Mouse (Mus musculus) embryonic facial prominence, embryonic 10.5 days (tissue): Measurements from ENCODE around the gene Ngly1. TPM values are rescaled to one million over a fixed set of nuclear protein-coding genes. Genes with fewer than 3 reads are reported as not detected.
A peak's percentile ranks its signal among the peaks of the same experiment; 100 is the strongest.

Experiments used
- DNase-seq: peaks from one replicate; pipeline ENCODE4 v3.0.0-alpha.2; 2017; ENCODE audit warnings: low spot score
- H3K27ac ChIP-seq: fragments of 300-500 bp; sonication (generic); replicated peaks from 2 replicates; pipeline ENCODE4 v1.5.1; 2016; ENCODE audit warnings: mild to moderate bottlenecking
- H3K27me3 ChIP-seq: fragments of 300-500 bp; sonication (generic); replicated peaks from 2 replicates; pipeline ENCODE4 v1.6.1; 2016; ENCODE audit warnings: low read depth, mild to moderate bottlenecking; ENCODE audit not compliant: poor library complexity, severe bottlenecking
- H3K36me3 ChIP-seq: fragments of 300-500 bp; sonication (generic); replicated peaks from 2 replicates; pipeline ENCODE4 v1.6.1; 2016; ENCODE audit warnings: mild to moderate bottlenecking, moderate library complexity
- H3K4me1 ChIP-seq: fragments of 300-500 bp; sonication (generic); 2 replicates; pipeline ENCODE4 v1.6.1; 2016
- H3K4me3 ChIP-seq: fragments of 300-500 bp; sonication (generic); 2 replicates; pipeline ENCODE4 v1.5.1; 2016; ENCODE audit warnings: mild to moderate bottlenecking, moderate library complexity
- H3K9me3 ChIP-seq: fragments of 300-500 bp; sonication (generic); 2 replicates; pipeline ENCODE4 v1.6.1; 2016; ENCODE audit warnings: mild to moderate bottlenecking
- WGBS: fragments of 180-500 bp; shearing (Covaris S2); methylation state at CpG from one replicate; pipeline ENCODE4 v1.1.7; 2016; 5-methylcytosine and 5-hydroxymethylcytosine counted together
- polyA plus RNA-seq: library from polyadenylated mRNA; unstranded; fragments of >200 nt; fragmentation: Nextera tagmentation; extraction: Ambion mirVana; gene quantifications from 2 replicates; pipeline ENCODE4 v1.2.1, GENCODE M21; 2016

The Ngly1 gene
- 14.5 and 18.7 TPM in 2 replicates for polyA plus RNA-seq

GRCm38 (mm10) chr14:16249171-16249874 is at the start of gene Ngly1, which contains the start of gene Oxsm:
TSS of gene Ngly1 (plus strand) at chr14:16249280.
TSS of gene Oxsm (minus strand) at chr14:16249808.
- Histone ChIP-seq H3K27me3 (no peaks in the 10 kb centered on the region), H3K36me3 (no peaks in the 10 kb centered on the region), H3K9me3 (no peaks in the 10 kb centered on the region), H3K4me1 (peaks cover 10% of the 10 kb centered on the region), H3K4me3 (peak within 1 kb of the TSS; percentile 76), H3K27ac (peak within 1 kb of the TSS; percentile 98)
- under 1% methylated on average over 65 of the region's 65 CpGs for WGBS
- peak; percentile 92 for DNase-seq

DNA sequence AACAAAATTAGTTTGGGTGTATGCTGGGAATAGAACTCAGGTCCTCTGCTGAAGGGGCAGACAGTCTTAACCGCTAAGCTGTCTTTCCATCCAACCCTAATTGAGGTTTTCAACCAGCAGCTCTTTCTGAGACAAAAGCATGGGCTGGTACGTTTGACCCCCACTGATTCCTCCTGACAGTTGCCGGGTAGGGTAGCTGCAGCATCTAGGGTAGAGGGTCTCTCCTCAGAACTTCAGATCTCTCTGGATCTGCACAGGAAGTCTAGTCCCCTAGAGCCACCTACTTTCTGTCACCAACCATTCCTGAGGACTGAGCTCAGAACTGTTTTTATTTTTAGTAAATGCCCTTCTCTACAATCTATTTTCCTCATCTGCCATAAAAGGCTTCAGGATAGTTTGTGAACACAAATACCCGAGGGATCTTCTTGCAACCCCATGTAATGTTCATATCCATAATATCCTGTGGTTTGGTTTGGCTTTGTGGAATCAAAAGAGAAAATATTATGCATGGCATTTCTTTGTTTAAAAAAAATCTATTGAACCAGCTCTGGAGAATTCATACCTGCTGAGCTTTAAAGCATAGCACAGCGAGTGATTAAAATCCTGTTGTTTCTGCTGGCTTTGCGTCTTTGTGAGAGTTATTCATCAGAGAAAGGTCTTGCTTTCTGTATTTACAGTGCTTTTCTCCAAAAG is 48.7 kb upstream of the Ngly1 start:
- Histone ChIP-seq H3K4me1 (peaks cover 11% of the 10 kb centered on the region), H3K9me3 (no peaks in the 10 kb centered on the region), H3K4me3 (no peak overlapping the region), H3K27ac (no peak overlapping the region), H3K27me3 (no peaks in the 10 kb centered on the region), H3K36me3 (no peaks in the 10 kb centered on the region)
- DNase-seq, result no peak
- 35% methylated on average over 6 of the region's 6 CpGs for WGBS

- 33% methylated on average over 8 of the region's 8 CpGs for WGBS
- Histone ChIP-seq H3K9me3 (no peaks in the 10 kb centered on the region), H3K4me1 (peaks cover 11% of the 10 kb centered on the region), H3K27me3 (no peaks in the 10 kb centered on the region), H3K27ac (no peak overlapping the region), H3K4me3 (no peak overlapping the region), H3K36me3 (no peaks in the 10 kb centered on the region)
- peak; percentile 39 for DNase-seq
Observed at GRCm38 (mm10) chr14:16200969-16201638, 48.0 kb upstream of the Ngly1 start.

- no peak overlapping the region for H3K27ac ChIP-seq
Observed at GRCm38 (mm10) chr14:16201673-16202072, 47.4 kb upstream of the Ngly1 start.

DNA sequence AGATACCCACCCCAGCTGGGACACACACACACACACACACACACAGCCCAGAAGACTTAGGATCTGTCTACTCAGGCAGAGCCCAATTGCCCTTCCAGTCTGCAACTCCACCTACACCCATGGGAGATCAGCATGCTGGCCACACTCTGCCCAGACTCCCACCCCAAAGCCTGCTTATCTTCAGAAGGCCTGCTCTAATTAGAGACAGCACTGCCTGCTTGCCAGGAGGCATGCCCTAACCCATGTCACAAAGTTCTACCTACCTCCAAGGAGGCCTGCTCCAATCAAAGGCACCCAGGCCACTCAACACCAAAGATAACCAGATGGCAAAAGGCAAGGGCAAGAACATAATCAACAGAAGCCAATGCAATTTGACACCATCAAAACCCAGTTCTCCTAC is 41.4 kb upstream of the Ngly1 start:
- no peaks in the 10 kb centered on the region for H3K27me3 ChIP-seq
- DNase-seq, result no peak
- H3K9me3 ChIP-seq, result no peaks in the 10 kb centered on the region
- no peaks in the 10 kb centered on the region for H3K4me1 ChIP-seq
- H3K4me3 ChIP-seq, result no peak overlapping the region
- no peaks in the 10 kb centered on the region for H3K36me3 ChIP-seq
- H3K27ac ChIP-seq, result no peak overlapping the region

More at GRCm38 (mm10) chr14:16201673-16202072, 47.4 kb upstream of the Ngly1 start:
- peaks cover 11% of the 10 kb centered on the region for H3K4me1 ChIP-seq
- no peaks in the 10 kb centered on the region for H3K9me3 ChIP-seq
- whole genome bisulfite sequencing, result 53% methylated on average over 3 of the region's 3 CpGs
- no peaks in the 10 kb centered on the region for H3K36me3 ChIP-seq
- no peak overlapping the region for H3K4me3 ChIP-seq
- no peak for DNase-seq
- no peaks in the 10 kb centered on the region for H3K27me3 ChIP-seq

- no peaks in the 10 kb centered on the region for H3K4me1 ChIP-seq
- no peak for DNase-seq
- no peak overlapping the region for H3K4me3 ChIP-seq
- no peaks in the 10 kb centered on the region for H3K9me3 ChIP-seq
- H3K36me3 ChIP-seq, result no peaks in the 10 kb centered on the region
- H3K27ac ChIP-seq, result no peak overlapping the region
- WGBS, result 50% methylated on average over 2 of the region's 2 CpGs
- no peaks in the 10 kb centered on the region for H3K27me3 ChIP-seq
Observed at GRCm38 (mm10) chr14:16219015-16219414, 30.1 kb upstream of the Ngly1 start.

DNA sequence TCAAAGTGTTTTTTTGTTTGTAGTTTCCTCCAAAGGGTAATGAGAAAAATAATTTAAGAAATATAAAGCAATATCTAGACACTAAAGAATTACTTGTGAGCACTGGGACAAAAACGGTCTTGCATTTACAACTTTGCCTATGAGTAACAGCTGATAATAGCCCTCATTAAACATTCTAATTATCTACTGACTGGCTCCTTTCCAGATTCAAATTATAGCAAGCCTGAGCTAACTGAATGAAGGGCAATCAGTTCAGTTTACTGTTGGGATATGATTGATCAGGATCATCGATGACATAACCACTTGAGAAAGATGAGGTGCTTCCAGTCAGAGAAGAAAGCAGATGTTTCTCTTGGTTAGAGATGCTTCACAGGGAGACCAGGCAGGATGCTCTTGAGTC is 19.7 kb upstream of the Ngly1 start:
- no peaks in the 10 kb centered on the region for H3K4me1 ChIP-seq
- H3K9me3 ChIP-seq, result no peaks in the 10 kb centered on the region
- no peak overlapping the region for H3K27ac ChIP-seq
- DNase-seq, result no peak
- no peak overlapping the region for H3K4me3 ChIP-seq
- no peaks in the 10 kb centered on the region for H3K27me3 ChIP-seq
- WGBS, result 83% methylated on average over 2 of the region's 2 CpGs
- no peaks in the 10 kb centered on the region for H3K36me3 ChIP-seq

DNA sequence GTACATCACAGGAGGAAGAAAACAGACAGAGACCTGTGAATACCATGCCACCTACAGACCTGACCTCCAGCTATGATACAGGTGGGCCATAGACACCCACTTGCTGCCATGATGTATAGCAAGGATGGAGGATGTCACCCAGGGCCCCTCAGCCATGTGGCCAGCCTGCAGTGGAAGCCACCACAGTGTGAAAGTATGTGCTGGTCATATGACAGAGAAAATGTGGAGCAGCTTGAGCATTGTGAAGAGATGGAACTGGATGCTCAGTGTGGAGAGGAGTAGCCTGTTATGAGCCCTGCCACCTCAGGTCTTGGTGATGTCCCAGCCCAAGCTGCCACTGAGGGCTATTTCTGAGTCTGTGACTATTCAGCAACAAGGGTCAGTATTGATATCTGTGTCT is 18.5 kb upstream of the Ngly1 start:
- no peak overlapping the region for H3K27ac ChIP-seq
- H3K9me3 ChIP-seq, result no peaks in the 10 kb centered on the region
- H3K4me3 ChIP-seq, result no peak overlapping the region

GRCm38 (mm10) chr14:16233515-16233914 is 15.6 kb upstream of the Ngly1 start:
- Histone ChIP-seq H3K27me3 (no peaks in the 10 kb centered on the region), H3K36me3 (no peaks in the 10 kb centered on the region), H3K4me3 (no peak overlapping the region), H3K9me3 (peaks cover 8% of the 10 kb centered on the region; the same call in 1 of the 2 replicates), H3K27ac (no peak overlapping the region), H3K4me1 (no peaks in the 10 kb centered on the region)
- no peak for DNase-seq
- WGBS, result 57% methylated on average over 1 of the region's 1 CpGs

More for the DNA sequence above, 18.5 kb upstream of the Ngly1 start:
- H3K36me3 ChIP-seq, result no peaks in the 10 kb centered on the region
- no peak for DNase-seq
- no peaks in the 10 kb centered on the region for H3K4me1 ChIP-seq
- H3K27me3 ChIP-seq, result no peaks in the 10 kb centered on the region

DNA sequence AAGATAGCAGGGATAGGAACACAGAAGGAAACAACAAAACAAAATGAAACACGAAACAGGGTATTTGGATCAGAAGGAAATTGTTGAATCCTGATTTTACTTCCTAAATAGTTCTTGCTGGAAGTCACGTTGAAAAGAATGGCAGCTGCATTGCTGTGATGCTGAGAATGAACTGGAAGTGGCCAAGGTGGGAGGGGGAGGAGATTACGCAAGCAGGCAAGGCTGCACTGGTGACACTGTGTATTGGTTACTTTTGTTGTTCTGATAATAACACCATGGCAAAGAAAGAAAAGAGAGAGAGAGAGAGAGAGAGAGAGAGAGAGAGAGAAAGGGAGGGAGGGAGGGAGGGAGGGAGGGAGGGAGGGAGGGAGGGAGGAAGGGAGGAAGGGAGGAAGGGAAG is 12.6 kb upstream of the Ngly1 start:
- WGBS, result 65% methylated on average over 3 of the region's 3 CpGs
- H3K27ac ChIP-seq, result no peak overlapping the region
- no peaks in the 10 kb centered on the region for H3K4me1 ChIP-seq
- no peaks in the 10 kb centered on the region for H3K27me3 ChIP-seq
- no peak for DNase-seq
- peaks cover 4% of the 10 kb centered on the region; the same call in 1 of the 2 replicates for H3K36me3 ChIP-seq
- H3K4me3 ChIP-seq, result no peak overlapping the region
- H3K9me3 ChIP-seq, result peaks cover 8% of the 10 kb centered on the region; the same call in 1 of the 2 replicates

DNA sequence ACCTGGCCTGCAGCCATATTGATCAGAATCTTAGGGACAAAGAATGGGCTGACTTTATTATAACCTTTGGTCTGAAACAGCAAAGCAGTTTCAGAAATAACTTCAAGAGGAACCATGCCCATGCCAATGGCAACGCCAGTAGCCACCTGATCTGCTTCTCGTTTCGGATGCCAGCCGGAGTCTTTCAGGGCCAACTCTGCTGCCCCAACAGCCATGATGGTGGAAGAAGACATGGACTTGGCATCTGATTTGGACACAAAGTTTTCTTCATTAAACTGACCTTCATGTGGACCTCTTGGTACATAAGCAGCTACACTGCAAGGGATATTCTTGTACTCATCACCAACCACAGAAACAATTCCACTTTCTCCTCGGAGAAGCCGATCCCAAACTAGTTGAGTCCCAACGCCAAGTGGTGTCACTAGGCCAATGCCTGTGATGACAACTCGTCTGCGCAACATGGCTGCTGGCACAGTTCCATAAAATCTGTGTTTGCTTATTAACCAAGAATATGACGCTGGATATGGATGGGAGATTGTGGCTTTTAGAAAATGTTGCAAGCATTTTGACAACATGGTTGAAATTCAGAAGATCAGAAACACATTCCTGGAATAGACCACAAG is 6.8 kb upstream of the Ngly1 start:
- Histone ChIP-seq H3K9me3 (peaks cover 7% of the 10 kb centered on the region; the same call in 1 of the 2 replicates), H3K27me3 (no peaks in the 10 kb centered on the region), H3K27ac (no peak overlapping the region), H3K36me3 (peaks cover 4% of the 10 kb centered on the region; the same call in 1 of the 2 replicates), H3K4me3 (peak overlapping the region; percentile 58), H3K4me1 (peaks cover 7% of the 10 kb centered on the region; the same call in 1 of the 2 replicates)
- 94% methylated on average over 10 of the region's 10 CpGs for WGBS
- no peak for DNase-seq

DNA sequence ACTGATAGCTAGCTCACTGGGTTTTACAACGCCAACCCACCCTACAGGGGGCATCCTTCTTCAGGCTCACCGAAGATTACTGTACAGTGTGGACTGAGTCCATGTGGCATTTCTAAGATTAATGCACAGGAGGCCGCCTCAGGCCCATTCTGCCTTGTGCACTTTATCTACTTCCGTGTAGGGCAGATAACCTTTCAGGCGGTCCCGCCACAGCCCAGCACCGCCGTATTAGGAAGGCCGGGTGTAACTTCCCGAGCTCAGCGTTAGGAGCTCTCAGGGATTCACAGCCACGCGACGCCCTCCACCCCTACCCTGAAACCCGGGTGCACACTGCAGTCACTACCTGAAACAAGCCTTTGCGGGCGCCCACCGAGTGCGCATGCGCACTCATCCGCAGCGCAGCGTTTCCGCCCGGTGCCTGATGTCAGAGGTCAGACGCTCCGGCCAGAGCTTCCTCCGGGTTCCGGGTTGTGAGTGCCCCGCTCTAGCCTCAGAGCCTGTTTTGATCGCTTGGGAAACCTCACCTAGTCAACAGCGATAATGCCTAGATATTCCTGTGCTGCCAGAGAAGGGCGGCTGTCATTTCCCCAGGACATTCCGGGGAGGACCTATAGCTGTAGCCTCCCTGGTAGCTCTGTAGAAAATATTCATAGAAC is 6.0 kb upstream of the Ngly1 start:
- 6% methylated on average over 34 of the region's 34 CpGs for WGBS
- H3K27ac ChIP-seq, result peak overlapping the region; percentile 84

More for the DNA sequence above, 6.0 kb upstream of the Ngly1 start:
- H3K27me3 ChIP-seq, result no peaks in the 10 kb centered on the region
- no peaks in the 10 kb centered on the region for H3K9me3 ChIP-seq
- H3K4me3 ChIP-seq, result peak overlapping the region; percentile 58
- H3K4me1 ChIP-seq, result peaks cover 7% of the 10 kb centered on the region; the same call in 1 of the 2 replicates
- peak; percentile 88 for DNase-seq
- H3K36me3 ChIP-seq, result peaks cover 4% of the 10 kb centered on the region; the same call in 1 of the 2 replicates
